Mouse (Mus musculus): Measurements from ENCODE around the gene Fxyd4. TPM values are rescaled to one million over a fixed set of nuclear protein-coding genes. Genes with fewer than 3 reads are reported as not detected.

Fxyd4 gene
- polyA plus RNA-seq, 1 experiment, result 0.64 TPM

DNA sequence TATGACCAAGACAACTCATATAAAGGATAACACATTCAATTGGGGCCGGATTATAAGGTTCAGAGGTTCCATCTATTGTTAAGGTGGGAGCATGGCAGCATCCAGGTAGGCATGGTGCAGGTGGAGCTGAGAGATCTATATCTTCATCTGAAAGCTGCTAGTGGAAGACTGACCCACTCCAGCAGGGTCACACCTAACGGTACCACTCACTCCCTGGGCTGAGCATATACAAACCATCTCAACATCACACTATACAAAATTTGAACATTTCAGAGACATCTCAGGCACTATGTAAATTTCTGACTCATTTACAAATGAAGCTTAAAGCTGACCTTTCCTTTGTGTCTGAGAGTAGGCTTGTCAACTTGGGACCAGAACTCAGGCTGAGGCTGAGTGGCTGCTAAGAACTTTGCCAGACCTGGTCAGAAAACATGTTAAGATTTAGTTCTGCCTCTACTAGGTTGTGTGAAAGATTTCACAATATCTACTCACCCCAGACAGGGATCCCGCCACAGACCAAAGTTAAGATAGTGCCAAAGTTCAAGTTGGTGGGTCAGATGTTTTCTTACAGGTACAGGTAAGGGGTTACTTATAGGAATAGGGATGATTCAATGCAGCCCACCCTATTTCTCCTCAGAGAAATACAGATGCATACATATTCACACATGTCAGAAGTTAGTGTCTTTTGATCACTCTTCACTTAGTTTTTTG lies 7.4 kb downstream of the Fxyd4 start:
- Histone ChIP-seq H3K27me3 (ENCODE audit: control insufficient read depth, insufficient read depth, insufficient read length) (no peaks in the 10 kb centered on the region), H3K79me2 (ENCODE audit: control insufficient read depth, insufficient read depth) (no peaks in the 10 kb centered on the region), H3K36me3 (ENCODE audit: control insufficient read depth, insufficient read depth) (peaks cover 38% of the 10 kb centered on the region), H3K4me3 (no peak overlapping the region), H3K4me2 (ENCODE audit: low read depth) (no peak overlapping the region), H3ac (ENCODE audit: control insufficient read depth, insufficient read length) (no peak overlapping the region)
- peak; percentile 30 for TF ChIP-seq POLR2AphosphoS2 (IDR thresholded peaks at IDR 0.05; ENCODE audit: insufficient read length, low read depth)
- no peak for TF ChIP-seq TCF3 (IDR thresholded peaks at IDR 0.05; ENCODE audit: insufficient read length, low read depth)

DNA sequence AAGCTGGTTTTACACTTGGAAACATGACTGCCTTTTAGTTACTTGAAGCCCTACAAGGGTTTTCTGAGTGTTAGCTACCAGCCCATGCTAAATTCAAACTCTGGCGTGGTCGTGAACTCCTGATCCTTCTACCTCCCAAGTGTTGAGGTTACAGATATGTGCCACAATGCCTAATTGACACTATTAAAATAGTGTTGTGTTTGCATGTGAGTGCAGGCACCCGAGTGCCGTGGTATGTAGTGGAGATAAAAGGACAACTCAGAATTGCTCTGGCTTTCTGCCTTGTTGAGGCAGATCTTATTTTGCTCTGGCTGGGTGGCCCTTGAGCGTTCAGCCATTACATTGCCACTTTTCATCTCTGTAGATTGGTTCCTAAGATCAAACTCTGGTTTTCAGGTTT lies 8.7 kb downstream of the Fxyd4 start:
- H3K36me3 ChIP-seq (ENCODE audit: control insufficient read depth, insufficient read depth), result peaks cover 38% of the 10 kb centered on the region
- no peak overlapping the region for H3ac ChIP-seq (ENCODE audit: control insufficient read depth, insufficient read length)
- no peaks in the 10 kb centered on the region for H3K27me3 ChIP-seq (ENCODE audit: control insufficient read depth, insufficient read depth, insufficient read length)
- H3K79me2 ChIP-seq (ENCODE audit: control insufficient read depth, insufficient read depth), result no peaks in the 10 kb centered on the region
- TF ChIP-seq POLR2AphosphoS2 (IDR thresholded peaks at IDR 0.05; ENCODE audit: insufficient read length, low read depth) (peak; percentile 20), REST (IDR thresholded peaks at IDR 0.05; ENCODE audit: insufficient read depth, insufficient read length) (no peak), MYOD1 (IDR thresholded peaks at IDR 0.05; ENCODE audit: control insufficient read depth in 1 of 3, insufficient read length in 2 of 3, low read depth in 2 of 3) (no peak)
- no peak overlapping the region for H3K4me3 ChIP-seq
- no peak overlapping the region for H3K4me2 ChIP-seq (ENCODE audit: low read depth)

DNA sequence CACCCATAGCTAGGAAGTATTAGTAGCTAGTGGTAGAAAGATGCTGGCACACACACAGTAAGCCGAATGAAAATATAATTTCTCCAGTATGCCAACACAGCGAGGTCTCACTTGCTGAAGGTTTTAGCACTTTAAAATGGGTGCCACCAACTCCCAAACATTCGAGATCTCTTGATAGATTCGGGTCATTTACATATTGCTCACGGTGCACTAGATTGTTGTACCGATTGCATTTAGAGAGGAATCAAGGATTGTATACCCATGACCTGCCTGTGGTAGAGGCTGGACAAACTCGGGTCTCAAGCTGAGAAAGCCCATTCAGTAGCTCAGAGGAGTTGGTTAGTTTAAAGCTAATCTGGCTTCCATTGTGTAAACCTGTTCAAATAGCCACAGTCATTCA lies 9.5 kb downstream of the Fxyd4 start:
- Histone ChIP-seq H3K4me3 (no peak overlapping the region), H3ac (ENCODE audit: control insufficient read depth, insufficient read length) (no peak overlapping the region), H3K36me3 (ENCODE audit: control insufficient read depth, insufficient read depth) (peaks cover 39% of the 10 kb centered on the region), H3K79me2 (ENCODE audit: control insufficient read depth, insufficient read depth) (peaks cover 4% of the 10 kb centered on the region), H3K27me3 (ENCODE audit: control insufficient read depth, insufficient read depth, insufficient read length) (no peaks in the 10 kb centered on the region), H3K4me2 (ENCODE audit: low read depth) (no peak overlapping the region)
- TF ChIP-seq USF1 (IDR thresholded peaks at IDR 0.05; ENCODE audit: low read depth), result no peak
- TF ChIP-seq REST (IDR thresholded peaks at IDR 0.05; ENCODE audit: insufficient read depth, insufficient read length), result no peak

DNA sequence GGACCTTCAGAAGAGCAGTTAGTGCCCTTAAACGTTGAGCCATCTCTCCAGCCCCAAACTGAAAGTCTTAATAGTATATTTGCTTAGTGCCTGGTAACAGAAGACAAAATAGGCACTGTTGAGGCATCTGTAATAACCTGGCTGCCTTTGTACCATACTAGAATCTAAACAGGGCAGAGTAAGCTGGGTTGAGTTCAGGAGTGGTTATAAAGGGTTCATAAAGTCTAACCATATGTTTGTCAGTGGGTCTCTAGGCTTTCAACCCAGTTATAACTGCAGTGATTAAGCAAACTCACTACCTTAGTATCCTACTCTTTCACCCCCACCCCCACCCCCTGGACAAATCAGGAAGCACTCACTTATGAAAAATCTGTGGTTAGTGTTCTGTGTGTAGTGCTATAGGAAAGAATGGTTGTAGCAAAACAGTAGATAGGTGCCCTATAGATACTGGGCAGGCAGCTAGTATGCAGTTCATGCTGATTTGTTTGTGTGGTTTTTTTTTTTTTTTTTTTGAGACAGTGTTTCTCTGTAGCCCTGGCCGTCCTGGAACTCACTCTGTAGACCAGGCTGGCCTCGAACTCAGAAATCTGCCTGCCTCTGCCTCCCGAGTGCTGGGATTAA lies 10.5 kb downstream of the Fxyd4 start:
- H3ac ChIP-seq (ENCODE audit: control insufficient read depth, insufficient read length), result no peak overlapping the region
- no peak overlapping the region for H3K4me2 ChIP-seq (ENCODE audit: low read depth)
- peaks cover 47% of the 10 kb centered on the region for H3K36me3 ChIP-seq (ENCODE audit: control insufficient read depth, insufficient read depth)
- H3K4me3 ChIP-seq, result no peak overlapping the region
- no peaks in the 10 kb centered on the region for H3K27me3 ChIP-seq (ENCODE audit: control insufficient read depth, insufficient read depth, insufficient read length)
- TF ChIP-seq USF1 (IDR thresholded peaks at IDR 0.05; ENCODE audit: low read depth), result no peak
- no peak for TF ChIP-seq SRF (IDR thresholded peaks at IDR 0.05; ENCODE audit: control insufficient read depth, insufficient read length, low read depth)
- no peak for TF ChIP-seq POLR2A (IDR thresholded peaks at IDR 0.05; ENCODE audit: insufficient read length, low read depth)
- TF ChIP-seq POLR2AphosphoS2 (IDR thresholded peaks at IDR 0.05; ENCODE audit: insufficient read length, low read depth), result no peak
- no peak for TF ChIP-seq REST (IDR thresholded peaks at IDR 0.05; ENCODE audit: insufficient read depth, insufficient read length)
- TF ChIP-seq E2F4 (IDR thresholded peaks at IDR 0.05; ENCODE audit: insufficient read depth), result no peak
- no peak for TF ChIP-seq CEBPB (IDR thresholded peaks at IDR 0.05; ENCODE audit: insufficient read depth, poor library complexity, severe bottlenecking)
- no peak for TF ChIP-seq TCF3 (IDR thresholded peaks at IDR 0.05; ENCODE audit: insufficient read length, low read depth)
- no peak for TF ChIP-seq MYOD1 (IDR thresholded peaks at IDR 0.05; ENCODE audit: control insufficient read depth in 1 of 3, insufficient read length in 2 of 3, low read depth in 2 of 3)
- TF ChIP-seq TCF12 (IDR thresholded peaks at IDR 0.05; ENCODE audit: insufficient read depth, poor library complexity, severe bottlenecking), result no peak
- TF ChIP-seq MAX (IDR thresholded peaks at IDR 0.05; ENCODE audit: low read depth), result no peak
- TF ChIP-seq MYOG (IDR thresholded peaks at IDR 0.05; ENCODE audit: control insufficient read depth in 1 of 3, insufficient read depth in 1 of 3, insufficient read length in 2 of 3, low read depth in 2 of 3), result no peak
- H3K79me2 ChIP-seq (ENCODE audit: control insufficient read depth, insufficient read depth), result peaks cover 14% of the 10 kb centered on the region

DNA sequence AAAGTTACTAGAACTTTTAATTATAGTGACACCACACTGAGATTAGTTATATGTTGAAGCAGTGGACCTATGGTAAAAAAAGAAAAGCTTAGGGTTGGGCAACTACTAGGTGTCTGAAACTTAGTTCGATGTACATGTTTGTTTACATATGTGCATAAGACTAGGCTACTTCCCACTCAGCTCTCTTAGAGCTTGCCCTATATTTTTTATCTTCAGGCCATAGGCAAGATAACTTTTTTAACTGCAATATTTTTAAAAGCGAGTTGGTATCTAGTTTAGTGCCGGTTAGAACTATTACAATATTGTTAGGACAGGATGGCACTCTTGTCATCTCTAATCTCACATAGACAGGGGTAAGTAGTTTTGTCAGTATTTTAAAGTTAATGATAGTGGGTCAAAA lies 15.5 kb downstream of the Fxyd4 start:
- no peak overlapping the region for H3K4me3 ChIP-seq
- no peak overlapping the region for H3ac ChIP-seq (ENCODE audit: control insufficient read depth, insufficient read length)
- H3K36me3 ChIP-seq (ENCODE audit: control insufficient read depth, insufficient read depth), result peaks cover 39% of the 10 kb centered on the region
- TF ChIP-seq POLR2AphosphoS2 (IDR thresholded peaks at IDR 0.05; ENCODE audit: insufficient read length, low read depth) (no peak), POLR2A (IDR thresholded peaks at IDR 0.05; ENCODE audit: insufficient read length, low read depth) (no peak), TCF12 (IDR thresholded peaks at IDR 0.05; ENCODE audit: insufficient read depth, poor library complexity, severe bottlenecking) (no peak)
- H3K79me2 ChIP-seq (ENCODE audit: control insufficient read depth, insufficient read depth), result peaks cover 63% of the 10 kb centered on the region
- H3K4me2 ChIP-seq (ENCODE audit: low read depth), result no peak overlapping the region
- H3K27me3 ChIP-seq (ENCODE audit: control insufficient read depth, insufficient read depth, insufficient read length), result no peaks in the 10 kb centered on the region

All from myocyte (in vitro differentiated cells).